Mouse (Mus musculus) E14TG2a.4 (cell line): ENCODE results near the gene Cds2.

ENCODE experiments used
- H3K27me3 ChIP-seq: 2 replicates; pipeline ENCODE4 v1.6.1; 2014; ENCODE audit warnings: low read length, control low read depth; ENCODE audit not compliant: insufficient read depth
- H3K36me3 ChIP-seq: 2 replicates; pipeline ENCODE4 v1.6.1; 2014; ENCODE audit warnings: low read length, control low read depth; ENCODE audit not compliant: insufficient read depth
- H3K4me1 ChIP-seq: replicated peaks from 2 replicates; pipeline ENCODE4 v1.6.1; 2014; ENCODE audit warnings: low read depth, low read length, control low read depth
- H3K4me3 ChIP-seq: replicated peaks from 2 replicates; pipeline ENCODE4 v1.5.1; 2014; ENCODE audit warnings: mild to moderate bottlenecking, low read length
- H3K9me3 ChIP-seq: 2 replicates; pipeline ENCODE4 v1.6.1; 2014; ENCODE audit warnings: low read length, control low read depth
- CTCF ChIP-seq: conservative IDR thresholded peaks from 2 replicates; pipeline ENCODE4 v1.5.1; 2014; ENCODE audit warnings: low read length
- NANOG ChIP-seq: IDR thresholded peaks from 2 replicates; pipeline ENCODE4 v1.6.1; 2014; ENCODE audit warnings: borderline replicate concordance, low read length, mixed read lengths
- POU5F1 ChIP-seq: IDR thresholded peaks from 2 replicates; pipeline ENCODE4 v1.6.1; 2014; ENCODE audit warnings: low read length, borderline replicate concordance

The Cds2 gene

DNA sequence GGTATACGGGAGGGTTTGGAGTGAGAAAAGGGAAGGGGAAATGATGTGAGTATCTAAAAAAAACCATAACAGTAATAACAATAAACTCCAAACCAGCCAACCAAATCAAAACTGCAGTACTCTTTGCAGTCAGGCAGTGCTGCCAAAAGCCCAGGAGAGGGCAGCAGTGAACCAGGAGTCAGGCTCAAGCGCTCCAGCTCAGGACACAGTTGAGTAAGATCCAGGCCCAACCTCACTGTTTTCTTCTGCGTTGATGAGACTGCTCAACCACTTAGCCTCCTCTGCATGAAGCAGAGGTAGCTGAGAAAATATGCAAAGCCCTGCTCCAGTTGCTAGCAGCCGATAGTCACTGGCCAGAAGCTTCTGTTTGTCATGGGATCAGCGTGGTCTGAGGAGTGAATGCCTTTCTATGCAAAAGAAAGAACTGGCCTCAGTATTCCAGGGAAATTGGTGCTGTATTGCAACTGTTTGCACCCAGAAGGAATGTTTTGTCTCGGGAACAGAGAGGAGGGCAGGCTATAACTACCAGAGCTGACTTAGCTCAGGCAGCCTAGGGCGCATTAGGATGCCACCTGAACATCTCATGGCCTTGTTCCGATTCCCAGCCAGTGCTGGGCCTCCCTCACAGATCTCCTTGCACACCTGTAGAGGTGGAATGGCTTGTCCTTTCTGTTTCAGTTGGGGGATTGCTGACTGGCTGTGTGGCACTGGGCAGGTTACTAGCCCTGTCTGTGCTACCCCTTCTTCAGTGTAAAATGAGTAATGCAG lies 53.3 kb downstream of the Cds2 start:
- TF ChIP-seq CTCF = peak; percentile 86
- TF ChIP-seq NANOG = no peak
- no peak overlapping the region for H3K4me3 ChIP-seq

DNA sequence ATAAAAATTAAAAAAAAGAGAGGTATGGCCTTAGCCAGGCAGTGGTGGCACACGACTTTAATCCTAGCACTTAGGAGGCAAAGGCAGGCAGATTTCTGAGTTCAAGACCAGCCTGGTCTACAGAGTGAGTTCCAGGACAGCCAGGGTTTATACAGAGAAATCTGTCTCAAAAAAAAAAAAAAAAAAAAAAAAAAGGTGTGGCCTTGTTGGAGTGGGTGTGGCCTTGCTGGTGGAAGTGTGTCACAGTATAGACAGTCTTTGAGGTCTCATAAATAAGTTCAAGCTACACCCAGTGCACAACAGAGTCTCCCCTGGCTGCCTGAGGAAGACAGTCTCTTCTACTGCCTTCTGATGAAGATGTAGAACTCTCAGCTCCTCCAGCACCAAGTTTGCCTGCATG lies 54.2 kb downstream of the Cds2 start:
- TF ChIP-seq POU5F1 (no peak), NANOG (no peak), CTCF (no peak)
- Histone ChIP-seq H3K9me3 (no peaks in the 10 kb centered on the region), H3K36me3 (peaks cover under 1% of the 10 kb centered on the region; the same call in 1 of the 2 replicates), H3K4me1 (0 out of 2 replicates have a peak, but pooled peaks cover 4% of the 10 kb centered on the region), H3K27me3 (no peaks in the 10 kb centered on the region), H3K4me3 (no peak overlapping the region)

More for the DNA sequence above, 53.3 kb downstream of the Cds2 start:
- Histone ChIP-seq H3K4me1 (0 out of 2 replicates have a peak, but pooled peaks cover 4% of the 10 kb centered on the region), H3K27me3 (no peaks in the 10 kb centered on the region), H3K36me3 (peaks cover 8% of the 10 kb centered on the region; the same call in 1 of the 2 replicates), H3K9me3 (no peaks in the 10 kb centered on the region)

DNA sequence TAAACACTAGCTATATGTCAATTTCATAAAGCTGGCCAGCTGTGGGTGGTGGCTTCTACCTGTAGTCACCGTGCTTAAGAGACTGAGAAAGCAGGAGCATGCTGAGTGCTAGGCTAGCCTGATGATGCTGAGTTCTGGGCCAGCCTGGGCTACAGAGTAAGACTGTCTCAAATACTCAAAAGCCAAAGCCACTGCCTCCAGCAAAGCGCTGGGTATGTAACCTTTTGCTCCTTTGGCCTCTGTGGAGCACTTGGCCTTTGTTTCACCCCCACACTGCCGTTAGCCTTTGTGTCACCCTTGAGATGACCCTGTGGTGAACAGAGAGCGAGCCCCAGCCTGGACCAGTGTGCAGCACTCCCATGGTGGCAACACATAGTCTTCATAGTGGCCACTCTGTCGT lies 57.6 kb downstream of the Cds2 start:
- 0 out of 2 replicates have a peak, but pooled peaks cover 4% of the 10 kb centered on the region for H3K4me1 ChIP-seq
- TF ChIP-seq NANOG (no peak), CTCF (no peak), POU5F1 (no peak)
- no peaks in the 10 kb centered on the region for H3K27me3 ChIP-seq
- no peaks in the 10 kb centered on the region for H3K9me3 ChIP-seq
- no peaks in the 10 kb centered on the region for H3K36me3 ChIP-seq
- no peak overlapping the region for H3K4me3 ChIP-seq

DNA sequence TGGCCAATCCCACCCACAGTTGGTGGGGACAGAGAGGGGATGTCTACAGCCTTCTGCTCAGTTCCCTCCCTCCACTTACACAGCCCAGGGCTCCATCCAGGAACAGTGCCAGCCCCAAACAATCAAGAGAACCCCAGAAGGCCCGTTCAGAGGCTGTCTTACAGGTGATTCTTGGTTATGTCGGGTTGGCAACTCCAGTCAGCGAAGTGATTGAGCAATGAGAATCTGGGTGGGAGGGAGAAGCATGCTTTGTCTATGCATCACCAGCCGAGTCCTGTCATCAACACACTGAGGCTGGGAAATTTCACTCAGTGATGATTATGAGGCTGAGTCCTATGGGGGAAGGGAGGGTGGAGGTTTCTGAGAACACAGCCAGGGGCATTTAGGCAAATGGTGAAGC lies 60.6 kb downstream of the Cds2 start:
- no peak for TF ChIP-seq POU5F1
- TF ChIP-seq NANOG = no peak
- no peak for TF ChIP-seq CTCF
- H3K9me3 ChIP-seq = no peaks in the 10 kb centered on the region
- H3K4me1 ChIP-seq = no peaks in the 10 kb centered on the region

DNA sequence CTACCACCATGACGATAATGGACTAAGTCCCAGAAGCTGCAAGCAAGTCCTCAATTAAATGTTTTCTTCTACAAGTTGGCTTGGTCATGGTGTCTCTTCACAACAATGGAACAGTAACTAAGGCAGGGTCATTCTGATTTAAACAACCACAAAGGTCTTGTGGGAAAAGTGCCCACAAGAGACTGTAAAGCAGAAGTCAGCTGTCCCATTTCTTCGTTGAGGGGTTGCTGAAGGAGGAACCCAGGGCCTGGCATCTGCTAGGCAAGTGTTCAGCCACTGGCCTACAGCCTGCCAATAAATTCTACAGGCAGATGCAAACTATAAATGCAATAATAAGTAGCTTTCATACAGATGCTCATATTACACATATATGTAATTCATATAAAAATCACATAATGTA lies 74.3 kb downstream of the Cds2 start:
- Histone ChIP-seq H3K4me1 (no peaks in the 10 kb centered on the region), H3K27me3 (no peaks in the 10 kb centered on the region), H3K9me3 (peaks cover 16% of the 10 kb centered on the region), H3K36me3 (no peaks in the 10 kb centered on the region), H3K4me3 (no peak overlapping the region)
- no peak for TF ChIP-seq CTCF
- no peak for TF ChIP-seq NANOG
- no peak for TF ChIP-seq POU5F1

More for the DNA sequence above, 60.6 kb downstream of the Cds2 start:
- Histone ChIP-seq H3K27me3 (no peaks in the 10 kb centered on the region), H3K4me3 (no peak overlapping the region), H3K36me3 (no peaks in the 10 kb centered on the region)

DNA sequence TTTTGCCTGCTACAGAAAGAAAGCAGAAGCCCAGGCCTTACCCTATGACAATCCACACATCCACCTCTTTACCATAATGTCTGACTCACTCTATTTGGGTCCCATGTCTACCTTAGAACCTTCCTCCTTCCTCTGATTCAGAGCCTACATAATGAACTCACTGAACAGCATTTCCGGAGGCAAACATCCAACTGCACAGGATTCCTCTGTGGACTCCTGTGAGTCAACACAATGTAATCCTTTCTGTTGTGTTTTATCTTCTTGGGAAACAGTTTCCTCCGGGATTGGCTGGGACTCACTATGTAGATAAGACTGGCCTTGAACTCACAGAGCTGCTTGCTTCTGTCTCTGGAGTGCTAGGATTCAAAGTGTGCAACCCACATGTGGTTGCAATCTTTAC lies 77.4 kb downstream of the Cds2 start:
- H3K4me3 ChIP-seq = no peak overlapping the region
- no peaks in the 10 kb centered on the region for H3K27me3 ChIP-seq
- H3K36me3 ChIP-seq = no peaks in the 10 kb centered on the region
- TF ChIP-seq POU5F1 (no peak), CTCF (no peak), NANOG (no peak)
- no peaks in the 10 kb centered on the region for H3K4me1 ChIP-seq
- peaks cover 10% of the 10 kb centered on the region; the same call in 1 of the 2 replicates for H3K9me3 ChIP-seq

DNA sequence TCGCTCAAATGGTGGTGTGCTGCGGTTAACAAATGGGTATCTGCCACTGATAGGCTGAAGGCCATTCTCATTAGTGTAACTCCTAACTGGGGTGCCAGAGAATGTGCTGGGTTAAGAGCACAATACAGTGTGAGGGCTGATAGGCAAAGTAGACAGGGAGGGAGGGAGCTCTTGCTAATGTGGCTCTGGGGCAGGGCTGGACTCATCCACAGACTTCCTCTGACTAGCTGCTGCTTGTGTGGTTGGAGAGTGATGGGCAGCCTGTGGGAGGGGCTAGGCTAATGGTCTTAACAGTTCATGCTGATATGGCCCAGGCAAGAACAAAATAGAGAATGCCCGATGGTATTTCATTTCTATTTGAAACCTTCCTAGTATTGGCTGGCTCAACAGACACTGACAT lies 78.3 kb downstream of the Cds2 start:
- no peaks in the 10 kb centered on the region for H3K27me3 ChIP-seq
- H3K36me3 ChIP-seq = no peaks in the 10 kb centered on the region
- TF ChIP-seq POU5F1 (no peak), NANOG (no peak), CTCF (no peak)
- H3K9me3 ChIP-seq = peaks cover 10% of the 10 kb centered on the region; the same call in 1 of the 2 replicates
- no peak overlapping the region for H3K4me3 ChIP-seq
- no peaks in the 10 kb centered on the region for H3K4me1 ChIP-seq

DNA sequence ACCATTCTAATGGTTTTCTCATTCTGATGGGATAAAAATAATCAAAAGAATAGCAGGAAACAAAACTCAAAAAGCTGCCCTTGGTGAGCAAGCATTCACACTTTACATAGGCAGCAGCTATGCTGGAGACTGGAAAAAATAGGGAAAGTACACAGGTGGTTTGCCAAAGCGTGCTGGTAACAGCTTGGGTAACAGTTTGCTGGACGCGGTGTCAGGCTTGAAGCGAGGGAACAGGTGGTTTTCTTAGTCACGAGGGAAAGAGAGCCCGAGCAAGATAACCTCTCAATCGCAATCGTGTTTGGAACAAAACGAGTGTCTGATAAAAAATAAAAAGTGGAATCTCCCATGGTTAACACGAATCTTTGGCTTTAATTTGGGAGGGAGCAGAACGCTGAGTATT lies 80.9 kb downstream of the Cds2 start:
- Histone ChIP-seq H3K9me3 (0 out of 2 replicates have a peak, but pooled peaks cover 5% of the 10 kb centered on the region), H3K4me3 (no peak overlapping the region), H3K27me3 (no peaks in the 10 kb centered on the region), H3K36me3 (no peaks in the 10 kb centered on the region), H3K4me1 (no peaks in the 10 kb centered on the region)
- TF ChIP-seq NANOG (no peak), POU5F1 (no peak), CTCF (no peak)
